Mouse (Mus musculus): ENCODE measurements around the gene Sctr. TPM values are rescaled to one million over a fixed set of nuclear protein-coding genes. Genes with fewer than 3 reads are reported as not detected.

The Sctr gene
- polyA plus RNA-seq, 2 experiments: 0.03 TPM; not detected in 1

GRCm38 (mm10) chr1:120064036-120064682 is 57.5 kb downstream of the Sctr start:
- H3K4me2 ChIP-seq (ENCODE audit: low read depth): no peak overlapping the region
- TF ChIP-seq EP300 (IDR thresholded peaks at IDR 0.05; ENCODE audit: low read depth) (no peak), CTCF (IDR thresholded peaks at IDR 0.05; ENCODE audit: low read depth) (no peak)
- no peak overlapping the region for H3K4me3 ChIP-seq (ENCODE audit: insufficient read depth in 1 of 2, low read depth in 2 of 2, low read length in 2 of 2)
- ATAC-seq (ENCODE audit: insufficient read depth) (no peak), DNase-seq (ENCODE audit: low read depth in 3 of 3, low spot score in 3 of 3) (no peak)
- WGBS (ENCODE audit: insufficient replicate concordance): 65% methylated on average over 11 of the region's 11 CpGs
- H3K9me3 ChIP-seq (ENCODE audit: control insufficient read depth, low read length): no peaks in the 10 kb centered on the region
- H3K27me3 ChIP-seq (ENCODE audit: control insufficient read depth, insufficient read depth, low read length): no peaks in the 10 kb centered on the region
- H3K9ac ChIP-seq (replicated peaks): no peak overlapping the region
- H3K36me3 ChIP-seq (replicated peaks; ENCODE audit: control insufficient read depth, insufficient read depth, low read depth): no peaks in the 10 kb centered on the region
- peaks cover 0 to 13% of the 10 kb centered on the region in 2 experiments; a peak in 2 of 4 replicates for H3K4me1 ChIP-seq (replicated peaks; ENCODE audit: control insufficient read depth in 2 of 2, insufficient read depth in 2 of 2, low read length in 1 of 2)
- H3K27ac ChIP-seq: no peak overlapping the region

GRCm38 (mm10) chr1:120066159-120066558 is 59.5 kb downstream of the Sctr start:
- WGBS (ENCODE audit: insufficient replicate concordance): 59% methylated on average over 8 of the region's 8 CpGs
- ATAC-seq (ENCODE audit: insufficient read depth): peak; percentile 49; the same call in 1 of the 2 replicates

GRCm38 (mm10) chr1:120066625-120067024 is 59.9 kb downstream of the Sctr start:
- H3K36me3 ChIP-seq (replicated peaks; ENCODE audit: control insufficient read depth, insufficient read depth, low read depth): no peaks in the 10 kb centered on the region
- H3K4me1 ChIP-seq (replicated peaks; ENCODE audit: control insufficient read depth in 2 of 2, insufficient read depth in 2 of 2, low read length in 1 of 2): peaks cover 0 to 12% of the 10 kb centered on the region in 2 experiments; a peak in 2 of 4 replicates
- ATAC-seq (ENCODE audit: insufficient read depth) (no peak; the same call in 1 of the 2 replicates), DNase-seq (ENCODE audit: low read depth in 3 of 3, low spot score in 3 of 3) (no peak)
- H3K4me2 ChIP-seq (ENCODE audit: low read depth): no peak overlapping the region
- WGBS (ENCODE audit: insufficient replicate concordance): 36% methylated on average over 3 of the region's 3 CpGs
- H3K9ac ChIP-seq (replicated peaks): no peak overlapping the region
- no peak overlapping the region for H3K4me3 ChIP-seq (ENCODE audit: insufficient read depth in 1 of 2, low read depth in 2 of 2, low read length in 2 of 2)
- TF ChIP-seq CTCF (IDR thresholded peaks at IDR 0.05; ENCODE audit: low read depth) (no peak), EP300 (IDR thresholded peaks at IDR 0.05; ENCODE audit: low read depth) (no peak)
- H3K9me3 ChIP-seq (ENCODE audit: control insufficient read depth, low read length): no peaks in the 10 kb centered on the region
- no peak overlapping the region for H3K27ac ChIP-seq
- no peaks in the 10 kb centered on the region for H3K27me3 ChIP-seq (ENCODE audit: control insufficient read depth, insufficient read depth, low read length)

More at GRCm38 (mm10) chr1:120066159-120066558, 59.5 kb downstream of the Sctr start:
- no peak overlapping the region for H3K9ac ChIP-seq (replicated peaks)
- DNase-seq (ENCODE audit: low read depth in 3 of 3, low spot score in 3 of 3): no peak
- H3K4me1 ChIP-seq (replicated peaks; ENCODE audit: control insufficient read depth in 2 of 2, insufficient read depth in 2 of 2, low read length in 1 of 2): peaks cover 0 to 12% of the 10 kb centered on the region in 2 experiments; a peak in 2 of 4 replicates
- H3K4me2 ChIP-seq (ENCODE audit: low read depth): no peak overlapping the region
- no peaks in the 10 kb centered on the region for H3K36me3 ChIP-seq (replicated peaks; ENCODE audit: control insufficient read depth, insufficient read depth, low read depth)
- no peak overlapping the region for H3K4me3 ChIP-seq (ENCODE audit: insufficient read depth in 1 of 2, low read depth in 2 of 2, low read length in 2 of 2)
- TF ChIP-seq CTCF (IDR thresholded peaks at IDR 0.05; ENCODE audit: low read depth) (no peak), EP300 (IDR thresholded peaks at IDR 0.05; ENCODE audit: low read depth) (no peak)
- no peak overlapping the region for H3K27ac ChIP-seq
- no peaks in the 10 kb centered on the region for H3K9me3 ChIP-seq (ENCODE audit: control insufficient read depth, low read length)
- H3K27me3 ChIP-seq (ENCODE audit: control insufficient read depth, insufficient read depth, low read length): no peaks in the 10 kb centered on the region

DNA sequence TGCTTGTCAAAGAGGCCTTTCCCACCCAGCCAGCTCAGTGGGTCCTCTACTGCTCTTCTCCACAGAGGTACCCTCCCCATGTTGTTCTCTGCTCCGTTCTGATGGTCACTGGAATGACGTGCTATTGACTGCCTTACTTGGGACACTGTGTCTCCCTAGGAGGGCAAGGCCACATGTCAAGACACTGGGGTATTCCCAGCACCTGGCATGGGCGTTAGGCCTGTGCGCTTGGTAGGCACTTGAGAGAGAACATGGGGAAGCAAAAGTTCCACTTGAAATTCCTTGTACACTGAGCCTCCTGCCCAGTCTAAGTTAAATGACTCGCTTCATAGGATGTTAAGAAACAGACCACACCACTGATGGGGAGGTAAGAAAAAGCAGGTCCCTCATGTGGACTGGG is 62.4 kb downstream of the Sctr start:
- 59% methylated on average over 5 of the region's 5 CpGs for WGBS (ENCODE audit: insufficient replicate concordance)
- H3K27me3 ChIP-seq (ENCODE audit: control insufficient read depth, insufficient read depth, low read length): peaks cover 6% of the 10 kb centered on the region
- H3K9me3 ChIP-seq (ENCODE audit: control insufficient read depth, low read length): no peaks in the 10 kb centered on the region
- TF ChIP-seq EP300 (IDR thresholded peaks at IDR 0.05; ENCODE audit: low read depth): no peak
- TF ChIP-seq CTCF (IDR thresholded peaks at IDR 0.05; ENCODE audit: low read depth): no peak
- ATAC-seq (ENCODE audit: insufficient read depth) (no peak), DNase-seq (ENCODE audit: low read depth in 3 of 3, low spot score in 3 of 3) (no peak)
- H3K27ac ChIP-seq: no peak overlapping the region
- H3K9ac ChIP-seq (replicated peaks): no peak overlapping the region
- no peak overlapping the region for H3K4me3 ChIP-seq (ENCODE audit: insufficient read depth in 1 of 2, low read depth in 2 of 2, low read length in 2 of 2)
- H3K4me2 ChIP-seq (ENCODE audit: low read depth): no peak overlapping the region
- H3K4me1 ChIP-seq (replicated peaks; ENCODE audit: control insufficient read depth in 2 of 2, insufficient read depth in 2 of 2, low read length in 1 of 2): peaks cover 0 to 13% of the 10 kb centered on the region in 2 experiments; a peak in 2 of 4 replicates
- no peaks in the 10 kb centered on the region for H3K36me3 ChIP-seq (replicated peaks; ENCODE audit: control insufficient read depth, insufficient read depth, low read depth)

DNA sequence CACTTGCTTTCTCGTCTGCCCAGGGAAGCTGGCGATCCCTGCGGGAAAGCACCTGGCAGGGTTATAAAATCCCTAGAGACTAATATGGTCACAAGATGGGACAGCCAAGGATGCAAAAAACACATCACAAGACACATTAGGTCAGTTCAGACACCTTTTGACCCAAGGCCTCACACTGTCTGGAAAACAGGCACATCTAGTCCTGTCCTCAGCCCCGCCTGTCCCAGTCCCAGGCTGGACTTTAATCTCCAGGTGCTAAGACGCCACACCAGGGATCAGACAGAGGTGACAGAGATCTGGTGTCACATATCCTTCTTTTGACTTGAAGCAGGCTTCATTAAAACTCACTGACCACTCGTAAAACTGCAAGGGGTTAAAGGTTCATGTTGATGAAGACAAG is 63.5 kb downstream of the Sctr start:
- Histone ChIP-seq H3K4me2 (ENCODE audit: low read depth) (no peak overlapping the region; the same call in 1 of the 2 replicates), H3K9me3 (ENCODE audit: control insufficient read depth, low read length) (no peaks in the 10 kb centered on the region), H3K4me1 (replicated peaks; ENCODE audit: control insufficient read depth in 2 of 2, insufficient read depth in 2 of 2, low read length in 1 of 2) (peaks cover 0 to 10% of the 10 kb centered on the region in 2 experiments; a peak in 2 of 4 replicates), H3K9ac (replicated peaks) (no peak overlapping the region), H3K4me3 (ENCODE audit: insufficient read depth in 1 of 2, low read depth in 2 of 2, low read length in 2 of 2) (no peak overlapping the region), H3K27ac (no peak overlapping the region), H3K27me3 (ENCODE audit: control insufficient read depth, insufficient read depth, low read length) (peaks cover 6% of the 10 kb centered on the region), H3K36me3 (replicated peaks; ENCODE audit: control insufficient read depth, insufficient read depth, low read depth) (no peaks in the 10 kb centered on the region)
- 57% methylated on average over 6 of the region's 6 CpGs for WGBS (ENCODE audit: insufficient replicate concordance)
- DNase-seq (ENCODE audit: low read depth in 3 of 3, low spot score in 3 of 3): no peak
- no peak for TF ChIP-seq EP300 (IDR thresholded peaks at IDR 0.05; ENCODE audit: low read depth)
- no peak for TF ChIP-seq CTCF (IDR thresholded peaks at IDR 0.05; ENCODE audit: low read depth)
- ATAC-seq (ENCODE audit: insufficient read depth): no peak

Data from liver, embryonic 14.5 days (tissue).